Mouse (Mus musculus) cerebellum, adult 2 months (tissue): ENCODE results near the gene Pbld1.

Source experiments
- CTCF ChIP-seq: fragments of 200-500 bp; IDR thresholded peaks from 2 replicates; pipeline ENCODE4 v1.5.1; 2011; ENCODE audit warnings: low read depth, mild to moderate bottlenecking, control low read depth, low read length, moderate library complexity, borderline replicate concordance; ENCODE audit not compliant: insufficient read depth
- POLR2A ChIP-seq: fragments of 200-500 bp; IDR thresholded peaks from 2 replicates; pipeline ENCODE4 v1.6.1; 2011; ENCODE audit warnings: low read length, control low read depth, borderline replicate concordance; ENCODE audit not compliant: insufficient read depth

DNA sequence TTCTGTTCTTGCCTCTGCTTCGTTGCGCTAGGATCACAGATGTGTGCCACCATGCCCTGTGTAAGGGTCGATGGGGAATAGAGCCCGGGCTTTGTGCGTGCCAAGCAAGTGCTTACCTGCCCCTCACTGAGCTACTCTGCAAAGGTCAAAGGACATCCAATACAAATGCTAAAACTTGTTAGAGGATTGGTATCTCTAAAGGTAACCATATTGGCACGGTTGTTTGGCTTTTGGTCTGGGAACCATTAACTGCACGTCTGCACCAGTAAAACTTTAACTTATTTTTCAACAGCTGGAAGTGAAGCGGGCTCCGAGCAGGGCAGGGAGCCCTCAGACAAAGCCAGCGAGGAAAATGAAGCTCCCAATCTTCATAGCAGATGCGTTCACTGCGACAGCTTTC lies 1.3 kb downstream of the Pbld1 start:
- no peak for TF ChIP-seq POLR2A
- TF ChIP-seq CTCF = no peak
